Mouse (Mus musculus): Measurements from ENCODE around the gene Auts2. TPM values are rescaled to one million over a fixed set of nuclear protein-coding genes. Genes with fewer than 3 reads are reported as not detected.

Gene Auts2
- polyA plus RNA-seq, 1 experiment from 2014 or later: 80.6 TPM

DNA sequence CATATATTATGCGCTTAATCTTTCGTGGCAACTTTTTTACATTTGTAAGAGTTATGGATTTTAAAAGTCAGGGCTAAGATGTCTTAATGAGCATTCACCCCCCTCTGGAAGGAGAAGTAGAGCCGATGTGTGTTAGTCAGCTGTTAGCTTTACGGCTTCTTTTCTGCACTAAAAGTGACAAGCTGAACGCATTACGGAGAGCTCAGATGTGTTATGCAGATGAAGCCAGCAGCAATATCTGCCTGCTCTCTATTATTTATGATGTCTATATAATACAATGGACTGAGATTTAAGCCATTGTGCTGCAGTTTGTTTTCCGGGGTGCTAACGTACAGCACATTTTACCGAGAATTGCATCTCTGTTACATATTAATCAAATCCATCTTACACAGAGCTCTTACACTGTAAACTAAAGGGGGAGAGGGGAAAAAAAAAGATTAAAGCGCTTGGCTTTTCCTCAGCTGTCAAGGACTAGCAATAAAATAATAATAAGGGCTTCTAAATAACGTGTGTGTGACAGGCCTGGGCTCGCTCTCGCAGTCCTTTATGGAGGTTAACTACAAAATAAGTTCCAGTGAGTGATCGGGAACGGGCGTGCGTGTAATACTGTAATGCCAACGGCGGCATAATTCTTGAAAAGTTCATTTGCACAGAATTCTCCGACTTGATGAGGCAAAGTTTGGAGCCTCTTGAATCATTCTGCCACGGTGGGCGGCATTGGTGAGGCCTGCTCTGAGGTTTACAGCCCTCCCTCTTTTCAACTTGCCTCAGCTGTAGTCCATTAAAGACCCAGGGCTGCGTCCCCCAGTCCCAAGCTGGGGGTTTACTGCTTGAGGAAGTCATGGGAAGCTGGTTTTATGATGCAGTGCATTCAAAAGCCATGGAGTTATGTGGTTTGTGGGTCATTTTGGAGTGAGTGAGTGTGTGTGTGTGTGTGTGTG, 961.8 kb downstream of the Auts2 start:
- WGBS: 66% methylated on average over 23 of the region's 23 CpGs
- ATAC-seq (ENCODE audit: low FRiP score, low read depth): no peak

DNA sequence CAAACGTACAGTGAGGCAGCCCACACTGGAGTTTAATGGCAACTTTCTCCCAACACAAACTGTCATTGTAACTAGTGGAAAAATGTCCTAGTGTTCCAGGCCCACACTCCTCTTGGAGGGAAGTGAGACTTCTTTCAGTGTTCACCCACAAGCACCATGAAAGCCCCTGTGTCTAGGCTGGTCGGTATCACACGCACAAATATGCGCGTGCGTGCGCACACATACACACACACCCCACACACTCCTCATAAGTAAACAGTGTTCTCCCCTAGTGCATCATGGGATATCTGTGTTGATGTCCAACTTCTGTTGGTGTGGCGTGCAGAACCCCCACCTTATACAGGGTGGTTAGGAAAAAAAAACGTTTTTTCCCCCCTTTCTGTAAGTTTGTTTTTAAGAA, 964.4 kb downstream of the Auts2 start:
- no peaks in the 10 kb centered on the region for H3K36me3 ChIP-seq
- 92% methylated on average over 9 of the region's 9 CpGs for WGBS
- peaks cover 59% of the 10 kb centered on the region for H3K27me3 ChIP-seq
- H3K9me3 ChIP-seq: no peaks in the 10 kb centered on the region
- no peak for ATAC-seq (ENCODE audit: low FRiP score, low read depth)
- H3K4me3 ChIP-seq: no peak overlapping the region
- no peak overlapping the region for H3K27ac ChIP-seq (replicated peaks)
- no peak overlapping the region for H3K9ac ChIP-seq (replicated peaks)
- no peak overlapping the region for H3K4me2 ChIP-seq (replicated peaks)
- H3K4me1 ChIP-seq: peaks cover 40% of the 10 kb centered on the region

More for the DNA sequence above, 961.8 kb downstream of the Auts2 start:
- Histone ChIP-seq H3K4me1 (peaks cover 41% of the 10 kb centered on the region), H3K36me3 (no peaks in the 10 kb centered on the region), H3K27ac (replicated peaks) (0 out of 2 replicates have a peak overlapping the region, but pooled peaks have one; percentile 49), H3K9ac (replicated peaks) (no peak overlapping the region), H3K9me3 (no peaks in the 10 kb centered on the region), H3K4me2 (replicated peaks) (no peak overlapping the region), H3K4me3 (no peak overlapping the region), H3K27me3 (peaks cover 69% of the 10 kb centered on the region)

DNA sequence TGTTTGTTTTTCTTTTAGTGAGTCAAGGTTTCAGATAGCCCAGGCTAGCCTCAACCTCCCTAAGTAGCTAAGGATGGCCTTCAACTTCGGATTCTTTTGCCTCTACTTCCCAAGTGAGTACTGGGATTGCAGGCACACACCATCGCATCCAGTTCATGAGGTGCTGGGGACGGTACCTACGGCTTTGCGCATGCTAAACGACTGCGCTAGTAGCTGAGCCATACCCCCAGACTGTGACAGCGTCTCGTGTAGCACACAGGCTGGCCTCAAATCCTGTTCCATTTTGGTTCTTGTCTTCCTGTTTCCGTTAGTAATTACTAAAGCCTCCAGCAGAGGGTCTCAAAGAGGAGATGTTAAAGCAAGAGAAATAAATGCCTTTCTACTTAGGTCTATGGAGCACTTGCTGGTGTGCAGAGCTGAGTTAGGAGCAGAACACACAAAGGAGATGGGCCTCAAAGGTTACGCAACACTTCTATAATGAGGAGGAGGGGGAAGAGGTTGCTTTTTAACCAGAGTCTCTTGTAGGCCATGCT, 967.3 kb downstream of the Auts2 start:
- Histone ChIP-seq H3K4me1 (peaks cover 30% of the 10 kb centered on the region), H3K27me3 (peaks cover 43% of the 10 kb centered on the region), H3K9me3 (no peaks in the 10 kb centered on the region), H3K9ac (replicated peaks) (no peak overlapping the region), H3K27ac (replicated peaks) (peak overlapping the region; percentile 75), H3K4me3 (no peak overlapping the region), H3K4me2 (replicated peaks) (no peak overlapping the region), H3K36me3 (no peaks in the 10 kb centered on the region)
- ATAC-seq (ENCODE audit: low FRiP score, low read depth): peak; percentile 38; the same call in 1 of the 2 replicates
- WGBS: 66% methylated on average over 11 of the region's 11 CpGs

DNA sequence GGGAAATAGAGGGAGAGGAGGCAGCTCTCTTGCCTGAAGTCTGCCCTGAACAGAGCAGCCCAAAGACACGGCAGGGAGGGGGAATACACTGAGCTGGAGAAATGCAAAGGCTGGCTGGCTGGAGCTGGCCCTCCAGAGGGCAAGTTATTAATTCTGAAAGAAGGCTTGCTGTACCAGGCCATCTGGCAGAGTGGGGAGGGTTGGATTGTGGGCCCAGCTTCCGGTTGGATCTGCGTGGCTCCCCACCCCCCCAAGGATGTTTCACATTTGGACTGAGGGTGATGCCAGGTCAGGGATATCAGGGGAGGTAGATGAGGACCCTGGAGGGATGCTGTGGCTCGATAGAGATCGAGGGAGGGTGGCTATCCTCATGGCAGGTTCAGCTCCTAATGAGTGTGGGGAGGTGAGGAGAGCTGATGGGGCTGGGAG, 968.0 kb downstream of the Auts2 start:
- no peak overlapping the region for H3K4me3 ChIP-seq
- peaks cover 30% of the 10 kb centered on the region for H3K4me1 ChIP-seq
- no peak overlapping the region for H3K9ac ChIP-seq (replicated peaks)
- no peaks in the 10 kb centered on the region for H3K9me3 ChIP-seq
- H3K4me2 ChIP-seq (replicated peaks): 0 out of 2 replicates have a peak overlapping the region, but pooled peaks have one; percentile 7
- WGBS: 35% methylated on average over 5 of the region's 5 CpGs
- ATAC-seq (ENCODE audit: low FRiP score, low read depth): peak; percentile 83
- H3K36me3 ChIP-seq: no peaks in the 10 kb centered on the region
- H3K27ac ChIP-seq (replicated peaks): peak overlapping the region; percentile 75
- H3K27me3 ChIP-seq: peaks cover 40% of the 10 kb centered on the region

DNA sequence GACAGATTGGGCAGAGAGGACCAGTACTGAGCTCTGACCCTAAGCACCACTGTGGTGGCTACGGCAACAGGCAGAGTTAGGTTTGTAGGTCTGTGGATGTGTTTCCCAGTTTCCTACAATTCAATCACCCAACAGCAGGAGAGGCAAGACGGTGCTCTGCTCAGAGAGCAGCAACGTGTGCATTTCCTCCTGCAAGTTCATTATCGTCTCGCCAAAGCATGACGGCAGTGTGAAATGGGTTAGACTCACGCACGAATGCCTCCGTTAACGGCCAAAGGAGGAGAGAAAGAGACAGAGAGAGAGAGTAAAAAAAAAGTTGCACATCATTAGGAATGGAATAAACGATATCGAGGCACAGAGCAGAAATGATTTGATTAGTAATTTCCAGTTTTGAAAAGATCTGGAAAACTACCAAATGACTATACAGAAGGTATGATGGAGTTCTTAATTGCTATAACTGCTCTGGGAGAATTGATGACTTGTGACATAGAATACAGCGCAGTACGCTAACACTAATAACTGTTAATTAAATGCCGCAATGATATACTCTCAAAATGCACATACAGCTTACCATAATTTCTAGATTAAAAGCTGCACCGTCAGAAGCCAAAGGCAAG, 968.6 kb downstream of the Auts2 start:
- 0 out of 2 replicates have a peak overlapping the region, but pooled peaks have one; percentile 7 for H3K4me2 ChIP-seq (replicated peaks)
- peak overlapping the region; percentile 75 for H3K27ac ChIP-seq (replicated peaks)
- H3K27me3 ChIP-seq: peaks cover 36% of the 10 kb centered on the region
- 58% methylated on average over 16 of the region's 16 CpGs for WGBS
- H3K36me3 ChIP-seq: no peaks in the 10 kb centered on the region
- H3K9me3 ChIP-seq: no peaks in the 10 kb centered on the region
- H3K4me3 ChIP-seq: no peak overlapping the region
- 0 out of 2 replicates have a peak, but pooled peaks have one; percentile 32 for ATAC-seq (ENCODE audit: low FRiP score, low read depth)
- peaks cover 30% of the 10 kb centered on the region for H3K4me1 ChIP-seq
- no peak overlapping the region for H3K9ac ChIP-seq (replicated peaks)

DNA sequence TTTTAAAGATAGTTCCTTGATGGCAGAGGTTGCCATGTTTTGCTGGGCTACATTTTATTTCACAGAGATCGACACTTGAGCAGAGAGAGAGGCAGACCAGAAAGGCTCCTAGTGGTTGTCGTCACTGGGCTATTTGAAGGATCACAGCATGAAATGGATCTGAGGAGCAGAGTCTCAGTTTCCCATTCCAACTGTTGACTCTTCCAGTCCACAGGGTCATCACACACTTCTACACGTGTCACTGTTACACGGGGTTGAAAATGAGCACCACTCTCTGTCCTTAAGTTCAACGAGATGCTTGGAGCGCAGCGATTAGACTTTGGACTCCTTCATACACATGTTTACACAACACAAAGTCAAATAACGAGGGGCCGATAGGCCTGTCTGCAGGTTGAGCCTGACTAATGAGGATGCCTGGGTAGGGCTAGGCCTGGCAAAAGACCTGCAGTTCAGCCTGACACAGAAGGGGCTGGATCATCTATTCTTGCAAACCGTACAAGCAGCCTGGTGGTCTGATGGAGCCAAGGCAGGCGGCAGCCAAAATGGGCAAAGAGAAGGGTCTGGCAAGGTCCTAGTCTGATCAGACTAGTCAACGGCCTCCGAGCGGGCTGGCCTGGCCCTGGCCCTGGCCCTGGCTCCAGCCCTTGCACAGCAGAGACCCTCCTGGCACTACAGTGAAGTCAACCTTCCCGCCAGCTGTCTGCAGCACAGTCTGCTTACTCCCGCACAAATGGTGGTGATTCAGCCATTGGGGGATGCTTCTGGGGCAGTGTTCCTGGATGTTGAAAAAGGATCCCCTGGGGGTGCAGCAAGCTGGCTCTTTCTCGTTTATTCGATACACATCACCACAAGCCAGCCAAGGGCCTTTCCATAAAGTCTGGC, 969.6 kb downstream of the Auts2 start:
- ATAC-seq (ENCODE audit: low FRiP score, low read depth): no peak
- H3K9me3 ChIP-seq: no peaks in the 10 kb centered on the region
- no peak overlapping the region for H3K4me2 ChIP-seq (replicated peaks)
- no peak overlapping the region for H3K4me3 ChIP-seq
- 0 out of 2 replicates have a peak overlapping the region, but pooled peaks have one; percentile 35 for H3K27ac ChIP-seq (replicated peaks)
- peaks cover 30% of the 10 kb centered on the region for H3K4me1 ChIP-seq
- WGBS: 84% methylated on average over 18 of the region's 18 CpGs
- H3K27me3 ChIP-seq: peaks cover 27% of the 10 kb centered on the region
- H3K9ac ChIP-seq (replicated peaks): no peak overlapping the region
- H3K36me3 ChIP-seq: no peaks in the 10 kb centered on the region

DNA sequence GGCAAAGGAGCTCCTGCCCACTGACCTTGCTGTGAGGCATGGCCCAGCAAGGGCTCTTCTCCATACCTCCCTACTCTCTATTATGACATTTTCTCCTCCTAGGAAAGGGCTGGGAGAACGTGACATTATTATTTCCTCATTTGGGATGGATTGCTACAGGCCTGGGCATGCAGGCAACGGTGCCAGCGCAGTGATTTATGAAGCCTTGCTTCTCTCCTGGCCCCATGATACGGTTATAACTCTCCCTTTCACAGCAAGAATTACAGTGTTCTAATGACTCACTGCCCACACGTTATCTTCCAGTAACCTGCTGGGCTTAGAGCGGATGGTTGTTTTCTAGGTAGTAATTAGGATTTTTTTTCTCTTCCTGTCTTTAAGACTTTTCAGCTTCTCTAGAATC, 977.1 kb downstream of the Auts2 start:
- Histone ChIP-seq H3K36me3 (no peaks in the 10 kb centered on the region), H3K9me3 (no peaks in the 10 kb centered on the region), H3K4me2 (replicated peaks) (no peak overlapping the region), H3K4me1 (peaks cover 9% of the 10 kb centered on the region), H3K27me3 (peaks cover 14% of the 10 kb centered on the region), H3K27ac (replicated peaks) (no peak overlapping the region), H3K4me3 (no peak overlapping the region), H3K9ac (replicated peaks) (no peak overlapping the region)
- 88% methylated on average over 6 of the region's 6 CpGs for WGBS
- no peak for ATAC-seq (ENCODE audit: low FRiP score, low read depth)

DNA sequence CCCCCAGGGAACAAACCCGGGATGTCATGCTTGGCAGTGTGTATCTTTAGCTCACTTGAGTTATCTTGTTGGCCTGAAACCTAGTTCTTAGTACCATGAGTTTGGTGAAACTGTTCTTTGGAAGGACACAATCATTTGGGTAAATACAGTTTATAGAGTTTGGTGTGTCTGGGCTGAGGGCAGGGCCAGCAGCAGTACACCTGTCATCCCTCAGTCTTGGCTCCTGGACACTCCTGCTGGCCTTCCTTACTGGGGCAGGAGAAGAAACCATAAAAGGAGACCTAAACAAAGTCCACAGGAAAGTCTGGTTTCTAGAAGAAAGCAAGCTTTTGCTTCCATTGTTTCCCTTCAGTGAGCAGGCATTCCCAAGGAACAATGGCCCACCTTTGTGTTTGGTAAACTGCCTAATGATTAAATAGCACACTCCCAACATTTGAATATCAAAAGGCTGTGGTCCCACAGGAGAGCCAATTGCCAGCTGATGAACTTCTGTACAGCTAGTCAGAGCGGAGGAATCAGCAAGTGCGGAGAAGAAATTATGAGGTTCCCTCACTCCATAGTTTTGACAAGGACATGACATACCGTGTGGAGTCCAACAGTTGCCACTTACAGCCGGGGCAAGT, 979.4 kb downstream of the Auts2 start:
- no peak for ATAC-seq (ENCODE audit: low FRiP score, low read depth)
- no peak overlapping the region for H3K27ac ChIP-seq (replicated peaks)
- H3K9ac ChIP-seq (replicated peaks): no peak overlapping the region
- no peaks in the 10 kb centered on the region for H3K9me3 ChIP-seq
- no peak overlapping the region for H3K4me2 ChIP-seq (replicated peaks)
- 76% methylated on average over 5 of the region's 5 CpGs for WGBS
- no peaks in the 10 kb centered on the region for H3K36me3 ChIP-seq
- H3K4me1 ChIP-seq: peaks cover 10% of the 10 kb centered on the region
- H3K4me3 ChIP-seq: no peak overlapping the region
- H3K27me3 ChIP-seq: peaks cover 14% of the 10 kb centered on the region

DNA sequence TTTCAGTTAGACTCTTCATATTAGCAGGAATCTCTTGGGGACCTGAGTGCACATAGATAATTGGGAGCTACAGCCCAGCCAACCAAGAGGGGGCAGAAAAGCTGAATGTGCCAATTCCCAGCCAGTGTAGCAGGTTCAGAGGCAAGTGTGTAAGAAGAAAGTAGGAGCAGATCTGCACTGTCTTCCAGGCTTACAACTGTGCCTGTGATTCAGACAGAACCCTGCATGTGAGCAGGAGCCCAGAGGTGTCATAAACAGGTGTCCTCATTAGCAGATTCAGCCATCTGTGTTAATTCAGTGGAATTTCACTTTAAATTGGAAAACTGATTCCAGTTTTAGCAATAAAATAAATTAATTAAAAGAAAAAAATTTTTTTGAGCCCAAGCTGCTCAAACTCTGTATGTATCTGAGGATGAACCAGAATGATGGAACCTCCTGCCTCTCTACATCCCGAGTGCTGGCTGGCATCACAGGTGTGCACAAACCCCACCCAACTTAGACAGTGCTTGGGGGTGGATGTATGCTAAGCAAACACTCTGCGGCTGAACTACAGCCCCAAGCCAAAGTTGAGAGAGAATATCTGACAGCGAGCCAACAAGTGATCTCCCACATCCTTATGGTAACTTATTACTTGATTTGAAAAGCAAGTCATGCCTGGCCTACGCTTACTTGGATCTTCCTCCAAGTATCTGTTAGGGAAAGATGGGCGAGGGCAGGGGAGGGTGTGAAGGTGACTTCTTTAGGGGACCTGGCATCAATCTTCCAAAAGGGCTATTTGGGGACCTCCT, 982.2 kb downstream of the Auts2 start:
- H3K36me3 ChIP-seq: no peaks in the 10 kb centered on the region
- H3K9me3 ChIP-seq: no peaks in the 10 kb centered on the region
- no peak overlapping the region for H3K4me3 ChIP-seq
- peaks cover 14% of the 10 kb centered on the region for H3K27me3 ChIP-seq
- no peak for ATAC-seq (ENCODE audit: low FRiP score, low read depth)
- 89% methylated on average over 5 of the region's 5 CpGs for WGBS
- H3K9ac ChIP-seq (replicated peaks): no peak overlapping the region
- peaks cover 19% of the 10 kb centered on the region for H3K4me1 ChIP-seq
- H3K4me2 ChIP-seq (replicated peaks): no peak overlapping the region
- H3K27ac ChIP-seq (replicated peaks): no peak overlapping the region

DNA sequence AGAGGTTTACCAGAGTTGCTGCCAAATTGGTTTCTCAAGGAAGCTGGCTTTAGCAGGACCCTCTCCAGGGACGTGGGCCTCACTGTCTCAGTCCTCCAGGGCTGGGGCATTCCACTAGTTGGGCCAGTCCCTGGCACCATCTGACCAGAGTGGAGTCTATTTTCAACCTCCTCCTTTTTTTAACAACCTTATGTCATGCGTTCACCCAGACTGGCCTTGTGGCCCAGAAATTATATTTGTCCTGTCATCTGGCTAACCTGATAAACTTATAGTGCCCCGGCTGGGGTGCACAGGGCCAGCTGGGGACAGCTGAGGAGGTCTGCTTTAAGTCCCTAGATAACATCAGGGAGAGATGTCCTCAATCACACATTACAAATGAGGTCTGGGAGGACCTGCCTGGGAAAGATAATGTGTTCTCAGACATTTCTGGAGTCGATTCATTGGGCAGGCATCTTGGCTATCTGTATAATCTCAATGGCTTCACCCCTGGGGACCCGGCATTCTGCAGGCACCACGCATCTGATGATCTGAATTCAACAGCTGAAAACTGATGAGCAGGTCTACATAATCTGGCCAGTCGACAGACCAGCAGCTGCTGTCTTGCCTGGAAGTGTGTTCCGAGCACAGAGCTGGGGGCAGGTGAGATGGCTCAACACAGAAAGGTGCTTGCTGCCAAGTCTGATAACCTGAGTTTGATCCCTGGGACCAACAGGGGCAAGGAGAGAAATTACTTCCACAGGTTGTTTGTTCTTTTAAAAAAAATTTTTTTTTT, 984.6 kb downstream of the Auts2 start:
- peaks cover 10% of the 10 kb centered on the region for H3K4me1 ChIP-seq
- H3K9me3 ChIP-seq: no peaks in the 10 kb centered on the region
- H3K36me3 ChIP-seq: no peaks in the 10 kb centered on the region
- WGBS: 59% methylated on average over 8 of the region's 8 CpGs
- H3K4me3 ChIP-seq: no peak overlapping the region
- no peak overlapping the region for H3K9ac ChIP-seq (replicated peaks)
- no peak for ATAC-seq (ENCODE audit: low FRiP score, low read depth)
- H3K4me2 ChIP-seq (replicated peaks): no peak overlapping the region
- peak overlapping the region; percentile 63 for H3K27ac ChIP-seq (replicated peaks)
- H3K27me3 ChIP-seq: peaks cover 20% of the 10 kb centered on the region
